Mouse (Mus musculus): Measurements from ENCODE around the gene Cyren. TPM values are rescaled to one million over a fixed set of nuclear protein-coding genes. Genes with fewer than 3 reads are reported as not detected.

Gene Cyren
- polyA plus RNA-seq, 1 experiment from 2014 or later, result 10.7 TPM

DNA sequence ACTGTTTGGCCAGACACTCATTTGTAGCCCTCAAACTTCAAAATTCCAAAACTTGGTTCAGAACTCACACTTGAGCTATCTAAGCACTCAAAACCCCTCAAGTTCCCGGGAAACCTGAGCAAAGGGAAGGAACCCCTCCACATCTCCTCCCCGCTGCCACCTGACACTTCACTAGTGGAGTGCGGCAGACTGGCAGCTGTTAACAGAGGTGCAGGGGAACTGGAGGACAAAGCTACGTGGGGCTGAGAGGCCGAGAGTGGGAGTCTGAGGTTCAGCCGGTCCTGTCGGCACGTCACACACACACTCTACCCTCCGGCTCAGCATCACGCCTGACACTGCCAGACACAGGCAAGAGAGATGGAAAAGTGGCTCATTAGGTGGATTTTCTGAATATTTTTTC is 26.0 kb upstream of the Cyren start:
- H3K36me3 ChIP-seq (ENCODE audit: control insufficient read depth, insufficient read depth, low read length), result peaks cover 76% of the 10 kb centered on the region
- no peak overlapping the region for H3K4me2 ChIP-seq (ENCODE audit: low read depth, low read length)
- ATAC-seq (ENCODE audit: low read depth) (no peak), DNase-seq (ENCODE audit: low spot score) (no peak)
- no peak overlapping the region for H3K9ac ChIP-seq (ENCODE audit: low read depth, low read length)
- H3K27me3 ChIP-seq (replicated peaks; ENCODE audit: control insufficient read depth, insufficient read depth, low read length), result no peaks in the 10 kb centered on the region
- no peaks in the 10 kb centered on the region for H3K9me3 ChIP-seq (ENCODE audit: control insufficient read depth, low read length)
- H3K27ac ChIP-seq (replicated peaks; ENCODE audit: low read depth, low read length), result no peak overlapping the region
- no peaks in the 10 kb centered on the region for H3K4me1 ChIP-seq (ENCODE audit: control insufficient read depth, insufficient read depth, low read length)
- H3K4me3 ChIP-seq (ENCODE audit: low read depth, low read length), result no peak overlapping the region
- 77% methylated on average over 10 of the region's 10 CpGs for WGBS

DNA sequence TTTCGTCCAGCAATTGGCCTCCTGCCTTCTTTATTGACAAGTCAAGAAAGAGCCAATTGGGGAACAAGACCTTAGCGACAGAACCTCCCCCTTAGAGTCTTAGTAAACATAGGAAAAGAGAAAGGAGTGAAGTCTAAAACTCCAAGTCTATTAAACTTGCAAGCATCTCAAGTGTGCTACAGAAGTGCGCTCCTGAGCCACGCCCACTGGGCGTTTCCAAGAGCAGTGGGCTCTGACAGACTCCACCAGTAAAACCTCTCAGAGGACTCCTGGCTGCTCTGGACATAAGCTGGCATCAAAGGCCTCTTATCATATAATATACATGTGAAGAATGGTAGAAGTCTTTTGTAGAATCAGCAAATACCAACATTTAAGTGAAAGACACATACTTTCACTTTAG is 25.6 kb upstream of the Cyren start:
- no peak overlapping the region for H3K4me2 ChIP-seq (ENCODE audit: low read depth, low read length)
- WGBS, result 87% methylated on average over 5 of the region's 5 CpGs
- ATAC-seq (ENCODE audit: low read depth), result no peak
- peaks cover 78% of the 10 kb centered on the region for H3K36me3 ChIP-seq (ENCODE audit: control insufficient read depth, insufficient read depth, low read length)
- no peak overlapping the region for H3K27ac ChIP-seq (replicated peaks; ENCODE audit: low read depth, low read length)
- no peaks in the 10 kb centered on the region for H3K4me1 ChIP-seq (ENCODE audit: control insufficient read depth, insufficient read depth, low read length)
- no peak overlapping the region for H3K4me3 ChIP-seq (ENCODE audit: low read depth, low read length)
- H3K27me3 ChIP-seq (replicated peaks; ENCODE audit: control insufficient read depth, insufficient read depth, low read length), result no peaks in the 10 kb centered on the region
- no peaks in the 10 kb centered on the region for H3K9me3 ChIP-seq (ENCODE audit: control insufficient read depth, low read length)
- DNase-seq (ENCODE audit: low spot score), result no peak
- H3K9ac ChIP-seq (ENCODE audit: low read depth, low read length), result no peak overlapping the region

DNA sequence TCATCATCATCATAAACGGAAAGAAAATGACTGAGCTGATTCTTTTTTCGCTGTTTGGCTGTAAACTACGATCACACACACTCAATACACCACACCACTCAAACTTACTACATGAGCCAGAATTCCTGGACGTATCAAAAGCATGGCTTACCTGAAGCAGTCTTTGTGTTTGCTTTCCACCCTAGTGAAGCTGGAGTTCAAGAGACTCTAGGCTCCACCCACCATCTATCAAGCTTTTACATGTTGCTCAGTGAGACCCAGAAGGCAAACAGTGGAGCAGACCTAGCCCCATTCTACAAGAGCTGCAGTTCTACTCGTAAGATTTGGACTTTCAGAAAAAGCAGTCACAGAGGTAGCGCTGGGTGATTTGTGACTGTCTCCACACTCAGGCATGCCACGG is 24.7 kb upstream of the Cyren start:
- ATAC-seq (ENCODE audit: low read depth) (no peak), DNase-seq (ENCODE audit: low spot score) (no peak)
- H3K9me3 ChIP-seq (ENCODE audit: control insufficient read depth, low read length), result no peaks in the 10 kb centered on the region
- H3K4me1 ChIP-seq (ENCODE audit: control insufficient read depth, insufficient read depth, low read length), result no peaks in the 10 kb centered on the region
- H3K27me3 ChIP-seq (replicated peaks; ENCODE audit: control insufficient read depth, insufficient read depth, low read length), result no peaks in the 10 kb centered on the region
- no peak overlapping the region for H3K9ac ChIP-seq (ENCODE audit: low read depth, low read length)
- WGBS, result 89% methylated on average over 7 of the region's 7 CpGs
- H3K27ac ChIP-seq (replicated peaks; ENCODE audit: low read depth, low read length), result no peak overlapping the region
- H3K4me3 ChIP-seq (ENCODE audit: low read depth, low read length), result no peak overlapping the region
- H3K4me2 ChIP-seq (ENCODE audit: low read depth, low read length), result no peak overlapping the region
- peaks cover 78% of the 10 kb centered on the region for H3K36me3 ChIP-seq (ENCODE audit: control insufficient read depth, insufficient read depth, low read length)

DNA sequence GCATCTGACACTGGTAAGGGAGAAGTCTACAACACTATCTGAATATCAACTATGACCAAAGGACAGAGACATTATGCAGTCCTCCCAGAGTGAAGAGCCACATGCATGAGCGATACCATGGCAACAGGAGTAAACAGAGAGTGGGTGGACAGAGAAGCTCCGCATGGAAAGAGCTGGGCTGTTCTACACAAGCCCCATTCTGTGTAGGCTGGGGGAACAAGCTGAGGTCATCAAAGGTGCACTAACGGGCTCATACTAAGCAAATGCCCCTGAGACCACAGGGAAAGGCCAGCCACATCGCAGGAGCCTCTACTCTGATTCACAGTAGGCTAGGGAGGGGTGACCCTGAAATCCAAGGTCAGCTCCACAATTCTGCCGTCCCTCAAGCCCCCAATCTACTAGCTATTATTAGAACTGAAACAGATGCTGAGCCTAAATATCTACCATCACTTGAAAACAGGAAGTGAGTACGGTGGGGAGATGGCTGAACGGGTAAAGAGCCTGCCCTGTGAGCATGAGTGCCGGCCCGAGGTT is 24.1 kb upstream of the Cyren start:
- 64% methylated on average over 9 of the region's 9 CpGs for WGBS
- ATAC-seq (ENCODE audit: low read depth), result 0 out of 2 replicates have a peak, but pooled peaks have one; percentile 35
- no peaks in the 10 kb centered on the region for H3K9me3 ChIP-seq (ENCODE audit: control insufficient read depth, low read length)
- H3K4me3 ChIP-seq (ENCODE audit: low read depth, low read length), result no peak overlapping the region
- H3K9ac ChIP-seq (ENCODE audit: low read depth, low read length), result no peak overlapping the region
- no peak overlapping the region for H3K4me2 ChIP-seq (ENCODE audit: low read depth, low read length)
- H3K27me3 ChIP-seq (replicated peaks; ENCODE audit: control insufficient read depth, insufficient read depth, low read length), result no peaks in the 10 kb centered on the region
- H3K36me3 ChIP-seq (ENCODE audit: control insufficient read depth, insufficient read depth, low read length), result peaks cover 77% of the 10 kb centered on the region
- no peak overlapping the region for H3K27ac ChIP-seq (replicated peaks; ENCODE audit: low read depth, low read length)
- H3K4me1 ChIP-seq (ENCODE audit: control insufficient read depth, insufficient read depth, low read length), result no peaks in the 10 kb centered on the region
- no peak for DNase-seq (ENCODE audit: low spot score)

GRCm38 (mm10) chr6:34900990-34901389 is 23.1 kb upstream of the Cyren start:
- no peaks in the 10 kb centered on the region for H3K4me1 ChIP-seq (ENCODE audit: control insufficient read depth, insufficient read depth, low read length)
- ATAC-seq (ENCODE audit: low read depth) (peak; percentile 30; the same call in 1 of the 2 replicates), DNase-seq (ENCODE audit: low spot score) (no peak)
- no peak overlapping the region for H3K4me3 ChIP-seq (ENCODE audit: low read depth, low read length)
- H3K9ac ChIP-seq (ENCODE audit: low read depth, low read length), result no peak overlapping the region
- H3K27ac ChIP-seq (replicated peaks; ENCODE audit: low read depth, low read length), result no peak overlapping the region
- H3K4me2 ChIP-seq (ENCODE audit: low read depth, low read length), result no peak overlapping the region
- H3K36me3 ChIP-seq (ENCODE audit: control insufficient read depth, insufficient read depth, low read length), result peaks cover 75% of the 10 kb centered on the region
- H3K9me3 ChIP-seq (ENCODE audit: control insufficient read depth, low read length), result no peaks in the 10 kb centered on the region
- 78% methylated on average over 2 of the region's 2 CpGs for WGBS
- H3K27me3 ChIP-seq (replicated peaks; ENCODE audit: control insufficient read depth, insufficient read depth, low read length), result no peaks in the 10 kb centered on the region

DNA sequence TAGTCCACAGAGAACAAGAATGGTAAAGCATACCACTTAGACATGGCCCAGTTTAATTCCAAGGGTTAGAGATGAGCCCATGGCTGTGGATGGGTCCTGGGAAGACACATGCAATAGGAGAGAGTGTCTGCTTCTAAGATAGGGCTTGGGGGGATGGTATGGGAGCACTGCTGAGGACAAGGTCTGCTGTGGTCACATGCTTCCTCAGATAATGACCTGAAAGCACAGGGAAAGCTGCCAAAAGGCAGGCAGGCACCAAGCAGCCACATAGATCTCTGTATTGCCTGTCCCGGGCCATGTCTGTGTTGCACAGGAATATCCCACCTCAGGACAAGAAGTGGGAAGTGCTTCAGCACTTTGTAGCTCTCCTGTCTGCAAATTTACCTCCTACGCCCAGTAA is 21.3 kb upstream of the Cyren start:
- peaks cover 74% of the 10 kb centered on the region for H3K36me3 ChIP-seq (ENCODE audit: control insufficient read depth, insufficient read depth, low read length)
- 92% methylated on average over 2 of the region's 2 CpGs for WGBS
- no peak overlapping the region for H3K9ac ChIP-seq (ENCODE audit: low read depth, low read length)
- no peaks in the 10 kb centered on the region for H3K27me3 ChIP-seq (replicated peaks; ENCODE audit: control insufficient read depth, insufficient read depth, low read length)
- no peak overlapping the region for H3K4me2 ChIP-seq (ENCODE audit: low read depth, low read length)
- no peak overlapping the region for H3K4me3 ChIP-seq (ENCODE audit: low read depth, low read length)
- H3K9me3 ChIP-seq (ENCODE audit: control insufficient read depth, low read length), result no peaks in the 10 kb centered on the region
- no peak for DNase-seq (ENCODE audit: low spot score)
- ATAC-seq (ENCODE audit: low read depth), result no peak
- no peak overlapping the region for H3K27ac ChIP-seq (replicated peaks; ENCODE audit: low read depth, low read length)
- no peaks in the 10 kb centered on the region for H3K4me1 ChIP-seq (ENCODE audit: control insufficient read depth, insufficient read depth, low read length)

DNA sequence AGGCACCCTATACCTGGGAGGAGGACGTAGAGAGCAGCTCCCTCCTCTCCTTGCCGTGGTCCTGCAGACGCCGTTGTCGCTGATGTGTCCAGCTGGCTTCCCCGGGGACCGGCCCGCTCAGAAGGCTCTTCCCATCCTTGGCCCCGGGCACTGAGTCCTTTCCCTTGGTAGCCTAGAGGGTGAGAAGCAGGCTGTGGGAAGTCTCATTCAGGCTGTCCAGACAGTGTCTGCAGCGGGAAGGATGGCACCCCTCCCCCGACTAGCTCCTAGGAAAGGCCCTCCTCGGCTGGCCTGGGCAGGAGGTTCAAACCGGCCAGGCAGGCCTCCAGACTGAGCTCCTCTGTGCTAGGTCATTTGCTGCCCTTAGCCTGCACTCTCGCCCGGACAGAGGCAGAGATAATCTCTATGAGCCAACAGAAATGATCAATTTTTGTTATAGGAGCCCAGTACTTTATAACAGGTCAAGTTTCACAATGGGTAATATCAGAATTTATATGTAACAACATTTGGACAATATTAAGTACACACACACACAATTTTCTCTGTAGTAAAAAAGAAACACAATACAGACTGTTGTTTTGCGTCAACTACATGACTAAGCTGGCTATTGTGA is 18.4 kb upstream of the Cyren start:
- WGBS, result 63% methylated on average over 16 of the region's 16 CpGs

DNA sequence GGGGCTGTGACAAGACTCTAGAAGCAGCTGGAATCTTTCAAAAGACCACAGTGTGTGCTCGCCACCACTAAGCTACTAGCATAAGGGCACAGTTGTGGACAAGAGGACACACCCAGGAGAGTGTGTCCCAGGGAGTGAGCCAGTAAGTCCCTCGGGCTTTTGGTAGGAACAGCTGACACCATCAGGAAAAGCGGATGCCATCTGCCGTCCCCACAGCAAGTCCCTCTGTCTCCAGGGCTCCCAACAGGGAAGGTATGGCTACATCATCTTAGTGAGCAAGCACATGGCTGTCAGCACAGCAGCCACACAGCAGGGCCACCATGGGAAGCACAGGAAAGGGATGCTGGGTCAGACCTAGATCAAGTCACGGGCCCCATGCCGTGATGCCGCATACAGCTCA is 17.7 kb upstream of the Cyren start:
- Histone ChIP-seq H3K4me3 (ENCODE audit: low read depth, low read length) (no peak overlapping the region), H3K9ac (ENCODE audit: low read depth, low read length) (no peak overlapping the region), H3K4me1 (ENCODE audit: control insufficient read depth, insufficient read depth, low read length) (no peaks in the 10 kb centered on the region), H3K27me3 (replicated peaks; ENCODE audit: control insufficient read depth, insufficient read depth, low read length) (no peaks in the 10 kb centered on the region), H3K4me2 (ENCODE audit: low read depth, low read length) (no peak overlapping the region), H3K9me3 (ENCODE audit: control insufficient read depth, low read length) (no peaks in the 10 kb centered on the region), H3K27ac (replicated peaks; ENCODE audit: low read depth, low read length) (no peak overlapping the region), H3K36me3 (ENCODE audit: control insufficient read depth, insufficient read depth, low read length) (peaks cover 80% of the 10 kb centered on the region)
- ATAC-seq (ENCODE audit: low read depth) (peak; percentile 41), DNase-seq (ENCODE audit: low spot score) (no peak)
- WGBS, result 87% methylated on average over 7 of the region's 7 CpGs

More for the DNA sequence above, 18.4 kb upstream of the Cyren start:
- Histone ChIP-seq H3K27me3 (replicated peaks; ENCODE audit: control insufficient read depth, insufficient read depth, low read length) (no peaks in the 10 kb centered on the region), H3K9me3 (ENCODE audit: control insufficient read depth, low read length) (no peaks in the 10 kb centered on the region), H3K27ac (replicated peaks; ENCODE audit: low read depth, low read length) (no peak overlapping the region), H3K36me3 (ENCODE audit: control insufficient read depth, insufficient read depth, low read length) (peaks cover 79% of the 10 kb centered on the region), H3K4me3 (ENCODE audit: low read depth, low read length) (no peak overlapping the region), H3K4me2 (ENCODE audit: low read depth, low read length) (no peak overlapping the region), H3K9ac (ENCODE audit: low read depth, low read length) (no peak overlapping the region), H3K4me1 (ENCODE audit: control insufficient read depth, insufficient read depth, low read length) (no peaks in the 10 kb centered on the region)
- ATAC-seq (ENCODE audit: low read depth), result no peak
- DNase-seq (ENCODE audit: low spot score), result no peak

DNA sequence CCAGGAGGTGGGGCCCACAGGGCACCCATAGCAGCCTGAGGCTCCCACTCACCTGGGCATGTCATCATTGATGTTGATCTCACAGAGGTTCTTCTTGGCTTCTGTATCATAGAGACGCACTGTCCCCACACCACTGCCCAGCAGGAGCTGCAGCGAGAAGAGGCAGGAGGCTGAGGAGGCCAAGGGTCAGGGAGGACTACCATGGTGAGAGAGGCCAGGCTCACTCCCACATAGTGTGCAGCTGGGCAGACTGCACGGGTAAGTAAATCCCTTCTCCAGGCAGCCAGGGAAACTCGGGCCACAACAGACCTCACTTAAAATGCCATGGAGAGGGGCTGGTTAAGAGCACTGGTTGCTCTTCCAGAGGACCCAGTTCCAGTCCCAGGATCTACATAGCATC is 11.3 kb upstream of the Cyren start:
- H3K9me3 ChIP-seq (ENCODE audit: control insufficient read depth, low read length), result no peaks in the 10 kb centered on the region
- 0 out of 2 replicates have a peak overlapping the region, but pooled peaks have one; percentile 15 for H3K9ac ChIP-seq (ENCODE audit: low read depth, low read length)
- no peak for DNase-seq (ENCODE audit: low spot score)
- 46% methylated on average over 4 of the region's 4 CpGs for WGBS
- no peaks in the 10 kb centered on the region for H3K27me3 ChIP-seq (replicated peaks; ENCODE audit: control insufficient read depth, insufficient read depth, low read length)
- no peak overlapping the region for H3K27ac ChIP-seq (replicated peaks; ENCODE audit: low read depth, low read length)
- no peak overlapping the region for H3K4me2 ChIP-seq (ENCODE audit: low read depth, low read length)
- ATAC-seq (ENCODE audit: low read depth), result no peak
- no peaks in the 10 kb centered on the region; the same call in 1 of the 2 replicates for H3K4me1 ChIP-seq (ENCODE audit: control insufficient read depth, insufficient read depth, low read length)
- H3K36me3 ChIP-seq (ENCODE audit: control insufficient read depth, insufficient read depth, low read length), result peaks cover 76% of the 10 kb centered on the region
- H3K4me3 ChIP-seq (ENCODE audit: low read depth, low read length), result no peak overlapping the region
